Mouse (Mus musculus) skeletal muscle tissue, adult 2 months (tissue): ENCODE data around the gene Tstd1.

Source experiments
- DNase-seq: peaks from one replicate; pipeline ENCODE4 v3.0.0-alpha.2; 2012; ENCODE audit warnings: low read depth, low spot score

Tstd1 gene

GRCm38 (mm10) chr1:171452923-171453322 is 34.3 kb downstream of the Tstd1 start:
- no peak for DNase-seq

- no peak for DNase-seq
These were observed 36.3 kb downstream of the Tstd1 start for GRCm38 (mm10) chr1:171454926-171455325.

GRCm38 (mm10) chr1:171457568-171457967 is 38.9 kb downstream of the Tstd1 start:
- DNase-seq = no peak

- DNase-seq = no peak
These were observed 41.1 kb downstream of the Tstd1 start for GRCm38 (mm10) chr1:171459791-171460190.

- no peak for DNase-seq
These were observed 42.2 kb downstream of the Tstd1 start for GRCm38 (mm10) chr1:171460551-171461503.

DNA sequence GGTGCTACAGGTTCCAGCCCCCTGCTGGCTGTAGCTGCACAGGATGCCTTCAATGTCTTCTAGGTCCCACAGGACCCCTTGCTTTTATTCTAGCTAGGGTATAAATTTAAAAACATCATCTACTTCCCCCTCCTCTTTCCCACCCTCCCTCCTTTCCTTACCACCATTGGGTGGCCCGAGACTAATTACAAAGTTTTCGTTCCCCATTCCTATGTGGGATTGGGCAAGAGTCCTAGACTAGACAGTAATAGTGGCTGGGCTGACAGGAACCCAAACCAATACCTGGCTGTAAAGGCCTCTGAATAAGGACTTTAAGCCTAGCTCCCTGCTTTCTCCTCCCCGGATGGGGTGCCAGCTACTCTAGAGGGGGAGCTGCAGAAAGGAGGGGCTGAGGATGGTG is 44.5 kb downstream of the Tstd1 start:
- DNase-seq = no peak

- DNase-seq = no peak
These were observed 47.2 kb downstream of the Tstd1 start for GRCm38 (mm10) chr1:171465749-171466412.

DNA sequence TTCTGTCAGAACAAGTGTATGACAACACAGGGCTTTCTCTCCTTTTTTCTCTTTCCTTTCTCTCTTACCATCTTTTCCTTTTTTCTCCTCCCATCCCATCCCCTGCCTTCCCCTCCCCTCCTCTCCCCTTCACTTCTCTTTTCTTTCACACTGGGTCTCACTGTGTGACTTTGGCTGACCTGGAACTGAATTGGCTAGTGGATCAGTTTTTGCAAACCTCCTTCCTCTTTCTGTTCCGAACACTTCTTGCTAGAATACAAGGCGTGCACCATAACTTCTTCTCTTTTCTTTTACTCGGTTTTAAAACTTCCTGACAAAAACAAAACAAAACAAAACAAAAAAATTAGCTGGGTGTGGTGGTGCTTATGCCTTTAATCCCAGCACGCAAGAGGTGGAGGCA is 47.9 kb downstream of the Tstd1 start:
- DNase-seq = no peak

- no peak for DNase-seq
These were observed 51.0 kb downstream of the Tstd1 start for GRCm38 (mm10) chr1:171469678-171470077.
